9 mouse cellular contexts compared by ENCODE assay signal in the genomic region with DNA sequence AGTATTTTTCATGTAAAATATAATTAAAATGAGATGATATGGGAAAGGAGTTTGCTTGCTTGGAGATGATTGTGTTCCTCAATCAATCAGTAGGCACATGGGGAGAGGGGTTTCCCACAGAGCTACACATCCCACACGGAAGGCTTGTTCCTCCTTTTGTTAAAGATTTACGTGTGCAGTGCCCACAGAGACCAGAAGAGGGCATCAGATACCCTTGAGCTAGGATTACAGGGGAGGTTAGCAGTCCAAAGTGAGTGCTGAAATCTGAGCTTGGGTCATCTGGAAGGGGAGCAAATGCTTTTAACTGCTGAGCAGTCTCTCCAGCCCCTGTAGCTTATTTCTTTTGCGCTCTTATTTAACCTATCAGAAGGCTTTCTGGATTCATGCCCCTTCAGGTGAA. TPM values are rescaled to one million over a fixed set of nuclear protein-coding genes. Genes with fewer than 3 reads are reported as not detected.
DNase-seq lines count a peak whose midpoint lies in the region; ATAC-seq and TF ChIP-seq lines count a peak whose summit lies in the region.
"Had no signal": no experiment of that assay in that cellular context is flagged by ENCODE, and none has a peak within 500 bp of the region (broad histone marks: within the 10 kb centered on the region; RNA-seq: fewer than 3 reads in every experiment).

No protein-coding gene starts in this region.

- WGBS in forebrain, postnatal 0 days = 28% methylated on average over 3 of the region's 3 CpGs
- 26% methylated on average over 3 of the region's 3 CpGs for WGBS in forebrain, embryonic 16.5 days
- 33% methylated on average over 3 of the region's 3 CpGs for WGBS in lung, embryonic 14.5 days

- no peak overlapping the region for H3K9ac ChIP-seq in forebrain, postnatal 0 days
- H3K9ac ChIP-seq in forebrain, embryonic 16.5 days (replicated peaks; ENCODE audit: low read depth, low read length) = no peak overlapping the region
- no peak overlapping the region for H3K9ac ChIP-seq in lung, embryonic 14.5 days
- H3K9ac ChIP-seq: hindbrain, embryonic 15.5 days had no signal

- no peaks in the 10 kb centered on the region for H3K4me1 ChIP-seq in forebrain, postnatal 0 days (ENCODE audit: insufficient read depth)
- no peaks in the 10 kb centered on the region for H3K4me1 ChIP-seq in forebrain, embryonic 16.5 days (replicated peaks; ENCODE audit: control insufficient read depth, insufficient read depth, low read length)
- H3K4me1 ChIP-seq in lung, embryonic 14.5 days (ENCODE audit: insufficient read depth) = no peaks in the 10 kb centered on the region
- H3K4me1 ChIP-seq: hindbrain, embryonic 15.5 days had no signal

- no peak for ATAC-seq in forebrain, postnatal 0 days
- no peak for ATAC-seq in forebrain, embryonic 16.5 days
- ATAC-seq in monocyte, adult 5-6 weeks (replicated peaks; ENCODE audit: insufficient number of reproducible peaks, low FRiP score, low TSS enrichment, poor library complexity, severe bottlenecking) = no peak
- ATAC-seq in lung, embryonic 14.5 days (ENCODE audit: insufficient read depth) = no peak

- no peak for DNase-seq in forebrain, postnatal 0 days
- DNase-seq in monocyte, adult 2 months (ENCODE audit: low read depth in 1 of 2, low spot score in 2 of 2) = peak; percentile 18 to 39
- DNase-seq in embryo, embryonic 9.5 days (ENCODE audit: extremely low spot score) = peak; percentile 45
- DNase-seq in lung, embryonic 14.5 days = peak; percentile 64
- DNase-seq in thymus, postnatal 10 days (ENCODE audit: low spot score in 2 of 2) = peak; percentile 7 to 33
- no peak for DNase-seq in right cerebral cortex, postnatal 10 days (ENCODE audit: low spot score in 2 of 2)

- H3K4me2 ChIP-seq in forebrain, postnatal 0 days (ENCODE audit: low read depth) = no peak overlapping the region
- no peak overlapping the region for H3K4me2 ChIP-seq in forebrain, embryonic 16.5 days (ENCODE audit: low read length)
- no peak overlapping the region for H3K4me2 ChIP-seq in lung, embryonic 14.5 days
- H3K4me2 ChIP-seq: hindbrain, embryonic 15.5 days had no signal

- no peaks in the 10 kb centered on the region for H3K27me3 ChIP-seq in forebrain, postnatal 0 days (ENCODE audit: insufficient read depth, low read length)
- H3K27me3 ChIP-seq in forebrain, embryonic 16.5 days (replicated peaks; ENCODE audit: control insufficient read depth, insufficient read depth, low read length) = no peaks in the 10 kb centered on the region
- H3K27me3 ChIP-seq in lung, embryonic 14.5 days (ENCODE audit: insufficient read depth, low read length) = no peaks in the 10 kb centered on the region
- H3K27me3 ChIP-seq: hindbrain, embryonic 15.5 days had no signal

- no peaks in the 10 kb centered on the region for H3K9me3 ChIP-seq in forebrain, postnatal 0 days (ENCODE audit: low read length)
- H3K9me3 ChIP-seq in forebrain, embryonic 16.5 days (ENCODE audit: control insufficient read depth, low read length) = no peaks in the 10 kb centered on the region
- no peaks in the 10 kb centered on the region for H3K9me3 ChIP-seq in lung, embryonic 14.5 days (ENCODE audit: low read depth, low read length)
- H3K9me3 ChIP-seq: hindbrain, embryonic 15.5 days had no signal

- H3K4me3 ChIP-seq in forebrain, postnatal 0 days (ENCODE audit: low read depth, low read length) = no peak overlapping the region
- no peak overlapping the region for H3K4me3 ChIP-seq in forebrain, embryonic 16.5 days (replicated peaks; ENCODE audit: low read length)
- no peak overlapping the region for H3K4me3 ChIP-seq in lung, embryonic 14.5 days (ENCODE audit: low read depth, low read length)
- H3K4me3 ChIP-seq: hindbrain, embryonic 15.5 days had no signal

- H3K36me3 ChIP-seq in forebrain, postnatal 0 days (ENCODE audit: insufficient read depth) = no peaks in the 10 kb centered on the region
- H3K36me3 ChIP-seq in forebrain, embryonic 16.5 days (ENCODE audit: control insufficient read depth, insufficient read depth) = no peaks in the 10 kb centered on the region
- no peaks in the 10 kb centered on the region for H3K36me3 ChIP-seq in lung, embryonic 14.5 days (ENCODE audit: insufficient read depth)
- H3K36me3 ChIP-seq: hindbrain, embryonic 15.5 days had no signal

- peak; percentile 67 for TF ChIP-seq CTCF in forebrain, postnatal 0 days (IDR thresholded peaks at IDR 0.05; ENCODE audit: low read depth)
- TF ChIP-seq CTCF in lung, embryonic 14.5 days (IDR thresholded peaks at IDR 0.05; ENCODE audit: low read depth) = peak; percentile 69

- no peak overlapping the region for H3K27ac ChIP-seq in forebrain, postnatal 0 days (ENCODE audit: low read depth, low read length)
- no peak overlapping the region for H3K27ac ChIP-seq in forebrain, embryonic 16.5 days (ENCODE audit: low read length)
- no peak overlapping the region for H3K27ac ChIP-seq in lung, embryonic 14.5 days (ENCODE audit: low read depth)
- H3K27ac ChIP-seq: hindbrain, embryonic 15.5 days had no signal

RNA-seq across cellular contexts. Expression of a gene that starts 5.0 kb away (rescaled TPM):
- not detected in 2 replicates for total RNA-seq in forebrain, postnatal 0 days (2014; rRNA removed)
- not detected in 2 replicates for polyA plus RNA-seq in forebrain, postnatal 0 days (2015; fragmentation: Nextera tagmentation; extraction: Ambion mirVana)
- not detected in 2 replicates for polyA plus RNA-seq in forebrain, embryonic 16.5 days (2015; fragmentation: Nextera tagmentation; extraction: Ambion mirVana)
- total RNA-seq in monocyte, adult 5-6 weeks (2017) = not detected in 3 replicates
- not detected in 2 replicates for polyA plus RNA-seq in lung, embryonic 14.5 days (2014; fragmentation: Nextera tagmentation; extraction: Ambion mirVana)
- polyA plus RNA-seq: hindbrain, embryonic 15.5 days had no signal

RNA-seq across cellular contexts. Expression of a gene that starts 7.5 kb away (rescaled TPM):
- total RNA-seq in forebrain, postnatal 0 days (2014; rRNA removed) = 267 and 333 TPM in 2 replicates
- 175 and 186 TPM in 2 replicates for polyA plus RNA-seq in forebrain, postnatal 0 days (2015; fragmentation: Nextera tagmentation; extraction: Ambion mirVana)
- polyA plus RNA-seq in forebrain, embryonic 16.5 days (2015; fragmentation: Nextera tagmentation; extraction: Ambion mirVana) = 243 and 248 TPM in 2 replicates
- 0.11 to 0.29 TPM in 2 of 3 replicates, not detected in the other for total RNA-seq in monocyte, adult 5-6 weeks (2017)
- polyA plus RNA-seq in lung, embryonic 14.5 days (2014; fragmentation: Nextera tagmentation; extraction: Ambion mirVana) = 1.6 and 2.2 TPM in 2 replicates

RNA-seq across cellular contexts. Expression of a gene that starts 59.5 kb away (rescaled TPM):
- total RNA-seq in forebrain, postnatal 0 days (2014; rRNA removed) = 67.2 and 79.4 TPM in 2 replicates
- polyA plus RNA-seq in forebrain, postnatal 0 days (2015; fragmentation: Nextera tagmentation; extraction: Ambion mirVana) = 27.6 and 28.3 TPM in 2 replicates
- polyA plus RNA-seq in forebrain, embryonic 16.5 days (2015; fragmentation: Nextera tagmentation; extraction: Ambion mirVana) = 42.4 and 56.3 TPM in 2 replicates
- total RNA-seq in monocyte, adult 5-6 weeks (2017) = 75.8 to 124 TPM (median 81.0 TPM) in 3 replicates
- 50.0 and 56.3 TPM in 2 replicates for polyA plus RNA-seq in lung, embryonic 14.5 days (2014; fragmentation: Nextera tagmentation; extraction: Ambion mirVana)

Comparison
In these comparisons a context has a peak if more than half of its experiments do, and no peak if none do; other contexts are left out.
1. DNase-seq: peak in monocyte, adult 2 months (2 of 2), embryo, embryonic 9.5 days (single experiment), lung, embryonic 14.5 days (single experiment) and thymus, postnatal 10 days (2 of 2); none in forebrain, postnatal 0 days (single experiment) and right cerebral cortex, postnatal 10 days (0 of 2).
2. RNA of a gene that starts 7.5 kb away (polyA plus RNA-seq): 243 to 248 TPM in forebrain, embryonic 16.5 days and 175 to 186 TPM in forebrain, postnatal 0 days; 1.6 to 2.2 TPM in lung, embryonic 14.5 days; every median in the first group is over 10 times any median in the second.